Mouse (Mus musculus): ENCODE measurements around the gene Olfr1424. TPM values are rescaled to one million over a fixed set of nuclear protein-coding genes. Genes with fewer than 3 reads are reported as not detected.

The Olfr1424 gene
- polyA plus RNA-seq (2012; rRNA removed) = not detected in 2 replicates

DNA sequence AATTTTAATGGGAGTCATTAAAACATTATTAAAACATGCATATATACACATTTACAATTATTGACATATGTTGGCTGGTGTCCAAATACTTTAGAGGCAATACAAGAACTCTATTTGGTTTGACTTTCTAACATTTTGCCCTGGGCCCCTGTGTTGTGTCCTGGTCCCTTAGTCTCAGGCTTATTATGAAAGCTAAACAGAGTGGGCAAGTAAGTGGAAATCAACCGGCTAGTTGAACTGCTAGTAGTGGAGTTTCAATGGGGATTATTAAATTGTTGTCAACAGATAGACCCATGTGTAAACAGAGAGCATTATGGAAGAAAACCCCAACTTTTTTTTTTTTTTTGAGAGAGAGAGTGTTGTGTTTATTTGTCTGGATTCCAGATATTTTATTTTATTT is at the start of gene Olfr1424:
Gene Olfr1424, minus strand, starts transcription at position 101 of the 400 bp plus-strand sequence.

DNA sequence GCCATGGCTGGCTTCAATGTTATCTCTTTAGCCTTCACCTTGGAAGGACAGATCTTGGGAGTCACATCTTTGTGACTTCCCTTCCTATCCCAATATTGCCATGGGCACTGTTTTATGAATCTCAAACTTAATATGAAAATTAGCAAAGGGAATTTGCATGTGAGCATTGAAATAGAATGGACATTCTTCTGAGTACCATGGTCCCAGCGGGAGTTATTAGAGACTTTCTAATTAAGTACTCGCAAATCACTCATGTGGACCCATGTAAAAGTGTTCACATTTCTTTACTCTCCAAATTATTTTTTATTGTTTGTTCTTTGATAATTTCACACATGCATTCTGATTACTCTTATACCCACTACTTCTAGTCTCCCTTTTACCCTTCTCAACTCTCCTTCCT is 40.8 kb upstream of the Olfr1424 start, which contains the start of gene Olfr1427:
Gene Olfr1427, minus strand, starts transcription at position 101 of the 400 bp plus-strand sequence.

DNA sequence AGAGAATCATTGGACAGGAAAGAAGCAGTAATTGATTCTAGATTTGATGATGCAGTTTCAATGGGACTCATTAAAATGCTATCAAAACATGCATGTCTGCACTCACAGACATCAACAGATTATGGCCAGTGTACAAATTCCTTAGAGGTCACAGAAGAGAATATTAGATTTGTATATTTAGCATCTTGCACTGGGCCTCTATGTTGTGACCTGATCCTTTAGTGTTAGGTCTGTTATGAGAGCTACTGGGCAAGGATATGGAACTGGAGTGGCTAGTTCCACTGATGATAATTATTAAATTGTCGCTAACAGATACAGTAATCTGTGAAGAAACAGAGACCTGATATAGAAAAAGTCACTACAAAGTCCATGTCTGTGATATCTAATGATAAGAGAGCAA is 29.4 kb upstream of the Olfr1424 start, which contains the start of gene Olfr1426:
Gene Olfr1426, minus strand, starts transcription at position 101 of the 400 bp plus-strand sequence.

DNA sequence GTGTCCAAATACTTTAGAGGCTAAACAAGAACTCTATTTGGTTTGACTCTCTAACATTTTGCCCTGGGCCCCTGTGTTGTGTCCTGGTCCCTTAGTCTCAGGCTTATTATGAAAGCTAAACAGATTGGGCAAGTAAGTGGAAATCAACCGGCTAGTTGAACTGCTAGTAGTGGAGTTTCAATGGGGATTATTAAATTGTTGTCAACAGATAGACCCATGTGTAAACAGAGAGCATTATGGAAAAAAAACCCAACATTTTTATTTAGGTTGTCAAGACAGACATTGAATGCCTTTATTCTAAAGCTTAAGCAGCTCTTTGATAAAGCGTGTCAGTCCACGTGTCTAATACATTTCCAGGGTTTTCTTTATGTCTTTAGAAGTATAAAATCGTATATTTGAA is 15.1 kb upstream of the Olfr1424 start, which contains the start of gene Olfr1425:
Gene Olfr1425, minus strand, starts transcription at position 101 of the 400 bp plus-strand sequence.

DNA sequence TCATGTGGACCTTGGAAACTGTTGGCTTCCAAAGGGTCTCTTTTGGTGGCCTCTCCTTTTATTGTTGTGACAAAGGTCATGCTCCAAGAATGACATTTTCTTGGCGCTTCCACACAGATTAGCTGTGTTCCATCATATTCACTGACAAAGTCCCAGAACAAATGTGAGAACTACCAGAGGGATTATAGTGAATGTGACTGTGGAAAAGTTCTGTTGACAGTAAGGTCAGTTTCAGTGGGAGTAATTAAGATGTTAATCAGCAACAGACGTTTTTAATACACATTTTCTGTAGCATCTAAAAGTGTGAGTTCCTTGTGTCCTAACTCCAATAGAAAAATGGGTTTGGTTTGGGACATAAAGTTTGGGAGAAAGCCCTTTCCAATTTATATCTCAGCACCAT is 21.3 kb downstream of the Olfr1424 start, which contains the start of gene Olfr1423:
Gene Olfr1423, minus strand, starts transcription at position 101 of the 400 bp plus-strand sequence.

Other genes with a start within 250 kb of the Olfr1424 start
- 18.1 and 22.3 TPM in 2 replicates for gene Stx3, start 243.3 kb downstream of the Olfr1424 start, polyA plus RNA-seq (2012; rRNA removed)
- gene Olfr1417, start 223.5 kb downstream of the Olfr1424 start, polyA plus RNA-seq (2012; rRNA removed) = not detected in 2 replicates
- gene Olfr1418, start 201.6 kb downstream of the Olfr1424 start, polyA plus RNA-seq (2012; rRNA removed) = not detected in 2 replicates
- gene Olfr1419, start 187.6 kb downstream of the Olfr1424 start, polyA plus RNA-seq (2012; rRNA removed) = not detected in 2 replicates
- not detected in 2 replicates for gene Olfr1420, start 176.1 kb downstream of the Olfr1424 start, polyA plus RNA-seq (2012; rRNA removed)
- 8.1 and 9.0 TPM in 2 replicates for gene Patl1, start 150.3 kb downstream of the Olfr1424 start, polyA plus RNA-seq (2012; rRNA removed)
- gene Osbp, start 96.7 kb downstream of the Olfr1424 start, polyA plus RNA-seq (2012; rRNA removed) = 15.3 and 15.4 TPM in 2 replicates
- not detected in 2 replicates for gene Olfr1423, start 21.4 kb downstream of the Olfr1424 start, polyA plus RNA-seq (2012; rRNA removed)
- gene Olfr1425, start 15.0 kb upstream of the Olfr1424 start, polyA plus RNA-seq (2012; rRNA removed) = not detected in 2 replicates
- not detected in 2 replicates for gene Olfr1426, start 29.3 kb upstream of the Olfr1424 start, polyA plus RNA-seq (2012; rRNA removed)
- not detected in 2 replicates for gene Olfr1427, start 40.7 kb upstream of the Olfr1424 start, polyA plus RNA-seq (2012; rRNA removed)
- gene Olfr1428, start 53.2 kb upstream of the Olfr1424 start, polyA plus RNA-seq (2012; rRNA removed) = not detected in 2 replicates
- not detected in 2 replicates for gene Olfr76, start 60.5 kb upstream of the Olfr1424 start, polyA plus RNA-seq (2012; rRNA removed)
- not detected in 2 replicates for gene Olfr1555-ps1, start 107.4 kb upstream of the Olfr1424 start, polyA plus RNA-seq (2012; rRNA removed)
- gene Olfr1431, start 138.0 kb upstream of the Olfr1424 start, polyA plus RNA-seq (2012; rRNA removed) = not detected in 2 replicates
- gene Olfr1432, start 169.9 kb upstream of the Olfr1424 start, polyA plus RNA-seq (2012; rRNA removed) = not detected in 2 replicates
- not detected in 2 replicates for gene Olfr262, start 179.0 kb upstream of the Olfr1424 start, polyA plus RNA-seq (2012; rRNA removed)
- gene Olfr235, start 198.3 kb upstream of the Olfr1424 start, polyA plus RNA-seq (2012; rRNA removed) = not detected in 2 replicates
- not detected in 2 replicates for gene Olfr1434, start 217.2 kb upstream of the Olfr1424 start, polyA plus RNA-seq (2012; rRNA removed)
- gene Olfr1436, start 236.4 kb upstream of the Olfr1424 start, polyA plus RNA-seq (2012; rRNA removed) = not detected in 2 replicates

Measured in colon, adult 2 months (tissue).